Mouse (Mus musculus) kidney, embryonic 16.5 days (tissue): ENCODE results near the gene Prom2. TPM values are rescaled to one million over a fixed set of nuclear protein-coding genes. Genes with fewer than 3 reads are reported as not detected.

Experiments used
- ATAC-seq: fragments of 200-750 bp; cut with Nextera tagmentation; 2 replicates; pipeline ENCODE4 v1.8.0; 2017; ENCODE audit warnings: moderate TSS enrichment; ENCODE audit not compliant: low FRiP score, low TSS enrichment
- H3K27ac ChIP-seq: fragments of 300-500 bp; sonication (generic); 2 replicates; pipeline ENCODE4 v1.5.1; 2014; ENCODE audit warnings: low read length
- H3K27me3 ChIP-seq: fragments of 300-500 bp; sonication (generic); 2 replicates; pipeline ENCODE4 v1.6.1; 2014; ENCODE audit warnings: low read length, control low read depth, mixed read lengths; ENCODE audit not compliant: insufficient read depth
- H3K36me3 ChIP-seq: fragments of 300-500 bp; sonication (generic); 2 replicates; pipeline ENCODE4 v1.6.1; 2014; ENCODE audit warnings: low read length, control low read depth, mixed read lengths; ENCODE audit not compliant: insufficient read depth
- H3K4me1 ChIP-seq: fragments of 300-500 bp; sonication (generic); 2 replicates; pipeline ENCODE4 v1.6.1; 2014; ENCODE audit warnings: low read length, control low read depth, mixed read lengths; ENCODE audit not compliant: insufficient read depth
- H3K4me2 ChIP-seq: fragments of 300-500 bp; sonication (generic); replicated peaks from 2 replicates; pipeline ENCODE4 v1.6.1; 2014; ENCODE audit warnings: low read depth, low read length
- H3K4me3 ChIP-seq: fragments of 300-500 bp; sonication (generic); 2 replicates; pipeline ENCODE4 v1.5.1; 2014; ENCODE audit warnings: mild to moderate bottlenecking, low read length
- H3K9ac ChIP-seq: fragments of 300-500 bp; sonication (generic); replicated peaks from 2 replicates; pipeline ENCODE4 v1.6.1; 2014; ENCODE audit warnings: low read length
- H3K9me3 ChIP-seq: fragments of 300-500 bp; sonication (generic); 2 replicates; pipeline ENCODE4 v1.6.1; 2016; ENCODE audit warnings: low read length, control low read depth
- WGBS: fragments of 180-500 bp; shearing (Covaris S2); extraction: QIAGEN DNeasy Blood & Tissue Kit; methylation state at CpG from one replicate; pipeline ENCODE4 v1.1.7; 2014; 5-methylcytosine and 5-hydroxymethylcytosine counted together
- polyA plus RNA-seq: library from polyadenylated mRNA; unstranded; fragments of >200 nt; fragmentation: Nextera tagmentation; extraction: Ambion mirVana; gene quantifications from 2 replicates; pipeline ENCODE4 v1.2.1, GENCODE M21; 2015

Prom2 gene
- polyA plus RNA-seq, result 2.7 and 3.0 TPM in 2 replicates

- ATAC-seq, result 0 out of 2 replicates have a peak, but pooled peaks have one; percentile 55
- H3K9ac ChIP-seq, result no peak within 1 kb of the TSS
- H3K4me2 ChIP-seq, result peak within 1 kb of the TSS; percentile 29
- H3K9me3 ChIP-seq, result no peaks in the 10 kb centered on the region
- H3K4me3 ChIP-seq, result peak within 1 kb of the TSS; percentile 15
- no peaks in the 10 kb centered on the region for H3K36me3 ChIP-seq
- whole genome bisulfite sequencing, result 4% methylated on average over 29 of the region's 29 CpGs
- no peaks in the 10 kb centered on the region for H3K4me1 ChIP-seq
- no peak within 1 kb of the TSS for H3K27ac ChIP-seq
- H3K27me3 ChIP-seq, result peaks cover 34% of the 10 kb centered on the region
Observed at GRCm38 (mm10) chr2:127541185-127541584, at the start of gene Prom2. Gene Prom2 (minus strand): TSS chr2:127541467.

DNA sequence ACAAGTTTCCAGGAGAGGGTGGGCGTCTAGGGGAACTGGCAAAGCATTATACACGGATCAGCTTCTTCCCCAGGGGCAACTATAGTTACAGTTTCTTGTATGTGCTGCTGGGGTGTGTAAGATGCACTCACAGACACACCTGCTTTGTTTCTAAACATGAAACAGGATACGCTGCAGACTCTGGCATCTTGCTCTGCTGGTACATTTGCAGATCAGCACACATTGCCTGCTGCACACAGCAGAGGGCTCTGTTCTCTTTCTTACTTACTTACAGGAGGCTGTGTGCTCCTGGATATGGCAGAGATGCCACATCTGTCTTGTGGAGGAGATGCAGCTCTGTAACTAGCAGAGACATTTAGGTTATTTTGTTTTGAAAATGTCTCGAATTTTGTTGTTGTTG, 49.6 kb upstream of the Prom2 start:
- Histone ChIP-seq H3K36me3 (peaks cover 16% of the 10 kb centered on the region), H3K4me1 (peaks cover 19% of the 10 kb centered on the region), H3K9me3 (no peaks in the 10 kb centered on the region), H3K4me3 (no peak overlapping the region), H3K9ac (no peak overlapping the region), H3K4me2 (no peak overlapping the region), H3K27me3 (no peaks in the 10 kb centered on the region), H3K27ac (no peak overlapping the region)
- no peak for ATAC-seq
- 64% methylated on average over 4 of the region's 4 CpGs for WGBS

DNA sequence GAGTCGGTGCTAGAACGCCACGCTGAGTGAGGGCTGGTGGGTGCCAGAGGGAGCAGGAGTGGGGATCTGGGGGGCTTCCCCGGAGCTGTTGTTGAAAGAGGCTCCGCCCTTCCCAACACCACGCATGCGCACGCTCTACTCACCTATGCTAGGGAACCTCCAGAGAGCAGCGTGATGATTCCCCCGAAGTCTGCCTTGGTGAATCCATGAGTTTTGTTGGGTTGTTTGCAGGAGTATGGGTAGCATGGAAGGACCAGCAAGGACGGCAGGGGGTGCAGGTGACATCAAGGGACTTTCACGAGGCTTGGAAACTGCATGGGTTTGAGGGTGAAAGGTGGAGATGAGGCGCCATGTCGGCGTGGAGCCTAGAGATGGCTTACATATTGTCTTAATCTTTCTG, 48.9 kb upstream of the Prom2 start:
- no peak overlapping the region for H3K4me3 ChIP-seq
- no peak for ATAC-seq
- H3K4me1 ChIP-seq, result peaks cover 19% of the 10 kb centered on the region
- H3K4me2 ChIP-seq, result no peak overlapping the region
- H3K9me3 ChIP-seq, result no peaks in the 10 kb centered on the region
- no peaks in the 10 kb centered on the region for H3K27me3 ChIP-seq
- no peak overlapping the region for H3K27ac ChIP-seq
- peaks cover 10% of the 10 kb centered on the region for H3K36me3 ChIP-seq
- H3K9ac ChIP-seq, result no peak overlapping the region
- WGBS, result 74% methylated on average over 15 of the region's 15 CpGs

DNA sequence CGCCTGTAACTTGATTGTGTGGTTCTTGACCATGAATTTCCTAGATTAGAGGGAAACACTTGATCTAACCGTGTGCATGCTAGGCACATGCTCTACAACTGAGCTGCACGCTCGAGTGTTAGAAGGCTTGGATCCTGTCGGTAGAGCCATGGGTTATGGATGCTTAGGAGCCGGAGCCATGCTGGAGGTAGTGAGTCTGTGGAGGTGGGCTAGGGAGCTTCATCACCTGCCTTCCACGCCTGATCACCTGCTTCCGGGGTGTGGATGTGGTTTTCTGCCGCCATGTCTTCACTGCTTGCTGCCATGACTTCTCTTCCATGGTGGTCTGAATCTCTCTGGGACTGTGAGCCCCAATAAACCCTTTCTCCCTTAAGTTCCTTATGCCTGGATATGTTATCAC, 47.6 kb upstream of the Prom2 start:
- no peaks in the 10 kb centered on the region for H3K9me3 ChIP-seq
- no peak overlapping the region for H3K4me3 ChIP-seq
- ATAC-seq, result no peak
- 90% methylated on average over 9 of the region's 9 CpGs for WGBS
- no peak overlapping the region for H3K4me2 ChIP-seq
- H3K36me3 ChIP-seq, result no peaks in the 10 kb centered on the region; the same call in 1 of the 2 replicates
- no peak overlapping the region; the same call in 1 of the 2 replicates for H3K9ac ChIP-seq
- peaks cover 23% of the 10 kb centered on the region for H3K4me1 ChIP-seq
- no peaks in the 10 kb centered on the region for H3K27me3 ChIP-seq
- H3K27ac ChIP-seq, result no peak overlapping the region

GRCm38 (mm10) chr2:127587514-127587844, 46.2 kb upstream of the Prom2 start:
- peaks cover 23% of the 10 kb centered on the region for H3K4me1 ChIP-seq
- WGBS, result 0% methylated on average over 22 of the region's 22 CpGs
- no peaks in the 10 kb centered on the region for H3K27me3 ChIP-seq
- no peaks in the 10 kb centered on the region for H3K9me3 ChIP-seq
- H3K4me2 ChIP-seq, result peak overlapping the region; percentile 81
- peak; percentile 21; the same call in 1 of the 2 replicates for ATAC-seq
- H3K27ac ChIP-seq, result peak overlapping the region; percentile 91
- peak overlapping the region; percentile 94 for H3K9ac ChIP-seq
- no peaks in the 10 kb centered on the region; the same call in 1 of the 2 replicates for H3K36me3 ChIP-seq
- H3K4me3 ChIP-seq, result peak overlapping the region; percentile 90

- H3K9me3 ChIP-seq, result no peaks in the 10 kb centered on the region
- H3K4me2 ChIP-seq, result peak within 1 kb of the TSS; percentile 81
- H3K27ac ChIP-seq, result peak within 1 kb of the TSS; percentile 91
- no peaks in the 10 kb centered on the region for H3K27me3 ChIP-seq
- peak within 1 kb of the TSS; percentile 90 for H3K4me3 ChIP-seq
- peak; percentile 76 for ATAC-seq
- no peaks in the 10 kb centered on the region; the same call in 1 of the 2 replicates for H3K36me3 ChIP-seq
- H3K9ac ChIP-seq, result peak within 1 kb of the TSS; percentile 94
- WGBS, result 4% methylated on average over 39 of the region's 39 CpGs
- peaks cover 23% of the 10 kb centered on the region for H3K4me1 ChIP-seq
Observed at GRCm38 (mm10) chr2:127586694-127587513, 45.6 kb upstream of the Prom2 start, which contains the start of the genes Zfp661 and Mrps5. Gene Zfp661 (minus strand): TSS chr2:127587094. Gene Mrps5 (plus strand): TSS chr2:127587222.

DNA sequence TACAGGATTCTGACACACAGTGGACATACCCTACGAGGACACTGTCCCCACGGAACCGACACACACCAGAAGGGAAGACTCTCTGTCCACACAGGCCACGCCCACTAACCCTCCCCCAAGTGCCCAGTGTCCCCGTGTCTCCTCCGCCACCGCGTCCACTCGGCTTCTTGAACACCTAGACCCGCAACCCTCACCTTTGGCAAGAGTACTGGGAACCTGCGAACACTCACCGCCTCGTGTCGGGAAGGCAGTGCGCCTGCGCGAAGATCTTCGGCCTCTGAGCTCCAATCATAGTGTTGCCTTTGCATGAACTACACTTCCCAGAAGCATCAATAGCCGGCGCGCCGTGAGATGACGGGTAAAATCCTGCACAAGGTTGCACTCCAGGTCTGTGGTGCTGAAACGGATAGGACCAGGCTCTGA, 43.2 kb upstream of the Prom2 start:
- Histone ChIP-seq H3K36me3 (no peaks in the 10 kb centered on the region), H3K27me3 (no peaks in the 10 kb centered on the region), H3K27ac (no peak overlapping the region), H3K4me3 (peak overlapping the region; percentile 60), H3K9ac (peak overlapping the region; percentile 72), H3K4me2 (peak overlapping the region; percentile 88), H3K4me1 (peaks cover 23% of the 10 kb centered on the region), H3K9me3 (no peaks in the 10 kb centered on the region)
- WGBS, result under 1% methylated on average over 24 of the region's 24 CpGs
- ATAC-seq, result peak; percentile 87

- Histone ChIP-seq H3K27ac (no peak overlapping the region), H3K4me3 (no peak overlapping the region), H3K9ac (no peak overlapping the region), H3K27me3 (no peaks in the 10 kb centered on the region), H3K36me3 (peaks cover 8% of the 10 kb centered on the region), H3K4me2 (no peak overlapping the region), H3K4me1 (no peaks in the 10 kb centered on the region), H3K9me3 (peaks cover 6% of the 10 kb centered on the region)
- no peak for ATAC-seq
- 24% methylated on average over 1 of the region's 1 CpGs for WGBS
Observed at GRCm38 (mm10) chr2:127573322-127573721, 32.1 kb upstream of the Prom2 start.

DNA sequence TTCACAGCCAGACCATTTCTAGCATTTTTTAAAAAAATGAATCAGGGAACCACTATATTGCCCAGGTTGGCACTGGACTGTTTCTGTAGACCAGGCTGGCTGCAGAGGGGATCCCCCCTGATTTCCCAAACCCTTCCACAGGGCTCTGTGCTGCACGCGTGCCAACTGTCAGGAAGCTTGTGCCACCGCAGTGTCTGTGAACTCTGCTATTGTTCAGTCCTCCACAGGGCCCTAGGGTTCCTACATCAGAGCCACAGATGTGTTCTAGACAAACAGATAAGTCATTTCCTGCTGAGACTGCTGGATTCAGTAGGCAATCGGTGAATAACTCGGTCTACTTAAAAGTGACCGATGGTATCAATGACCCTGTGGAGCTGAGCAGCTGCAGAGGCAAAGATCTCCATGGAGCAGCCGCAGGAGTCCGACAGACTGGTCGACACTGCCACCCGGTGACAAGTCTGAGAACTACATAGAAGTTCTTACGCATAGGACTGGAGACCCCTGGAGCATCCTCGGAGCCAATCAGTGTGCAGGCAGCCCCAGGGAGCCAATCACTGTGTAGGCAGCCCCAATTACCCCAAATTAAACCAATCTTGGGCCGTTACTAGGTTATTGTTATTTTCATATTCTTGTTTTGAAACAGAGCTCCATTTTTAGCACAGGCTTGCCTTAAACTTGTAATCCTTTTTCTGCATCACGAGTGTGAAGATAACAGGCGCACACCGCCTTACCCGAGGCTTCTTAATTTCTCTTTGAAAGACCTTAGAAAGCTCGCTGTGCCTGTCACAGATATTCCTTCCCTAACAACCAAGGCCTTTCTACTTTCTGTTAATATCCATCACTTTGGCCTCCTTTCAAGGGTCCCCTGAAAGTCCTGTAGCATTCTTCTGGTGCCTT, 18.1 kb upstream of the Prom2 start:
- ATAC-seq, result peak; percentile 98
- H3K27me3 ChIP-seq, result peaks cover 13% of the 10 kb centered on the region
- peak overlapping the region; percentile 24 for H3K4me3 ChIP-seq
- no peaks in the 10 kb centered on the region for H3K9me3 ChIP-seq
- H3K9ac ChIP-seq, result peak overlapping the region; percentile 40; the same call in 1 of the 2 replicates
- H3K36me3 ChIP-seq, result no peaks in the 10 kb centered on the region
- H3K4me1 ChIP-seq, result no peaks in the 10 kb centered on the region
- 17% methylated on average over 18 of the region's 18 CpGs for WGBS
- no peak overlapping the region for H3K27ac ChIP-seq
- peak overlapping the region; percentile 37 for H3K4me2 ChIP-seq
